Mouse (Mus musculus) olfactory bulb, adult 2 months (tissue): ENCODE measurements at regions not wholly inside any gene's neighbourhood (a gene's known extent, or its start where the extent isn't known, plus 50 kb on each side); places are given as distances from the start of the nearest gene placed in this dataset.

Experiments
- CTCF ChIP-seq: fragments of 200-500 bp; IDR thresholded peaks from 2 replicates; pipeline ENCODE4 v1.5.1; 2012; ENCODE audit warnings: low read depth, mild to moderate bottlenecking, low read length, moderate library complexity; ENCODE audit not compliant: insufficient read depth
- POLR2A ChIP-seq: fragments of 200-500 bp; IDR thresholded peaks from 2 replicates; pipeline ENCODE4 v1.6.1; 2012; ENCODE audit warnings: mild to moderate bottlenecking, low read depth, low read length, moderate library complexity; ENCODE audit not compliant: insufficient read depth

GRCm38 (mm10) chr16:90628605-90629120 is 98.5 kb downstream of the Mis18a start:
- TF ChIP-seq CTCF: no peak
- no peak for TF ChIP-seq POLR2A
